Mouse (Mus musculus): Measurements from ENCODE around the gene Fam206a. TPM values are rescaled to one million over a fixed set of nuclear protein-coding genes. Genes with fewer than 3 reads are reported as not detected.

The Fam206a gene
- total RNA-seq, 2 experiments from 2014 or later = 1.1 to 2.3 TPM

- DNase-seq = no peak
- intact Hi-C loops (cut with DNase I) = no loop called here
Measured at GRCm38 (mm10) chr4:56842501-56842900, 40.4 kb downstream of the Fam206a start.

- no peak for DNase-seq
- intact Hi-C loops (cut with DNase I) = no loop called here
Measured at GRCm38 (mm10) chr4:56843963-56844362, 41.8 kb downstream of the Fam206a start.

- no peak for DNase-seq
- intact Hi-C loops (cut with DNase I) = no loop called here
Measured at GRCm38 (mm10) chr4:56844911-56845310, 42.8 kb downstream of the Fam206a start.

- DNase-seq = no peak
- intact Hi-C loops (cut with DNase I) = no loop called here
Measured at GRCm38 (mm10) chr4:56845896-56846533, 43.9 kb downstream of the Fam206a start.

GRCm38 (mm10) chr4:56847400-56847799 is 45.3 kb downstream of the Fam206a start:
- DNase-seq = no peak
- intact Hi-C loops (cut with DNase I) = no loop called here

GRCm38 (mm10) chr4:56848044-56848443 is 45.9 kb downstream of the Fam206a start:
- intact Hi-C loops (cut with DNase I) = no loop called here
- no peak for DNase-seq

- DNase-seq = no peak
Measured at GRCm38 (mm10) chr4:56850724-56851123, 48.6 kb downstream of the Fam206a start.

GRCm38 (mm10) chr4:56855935-56856334 is 53.8 kb downstream of the Fam206a start:
- DNase-seq = no peak
- intact Hi-C loops (cut with DNase I) = no loop called here

More at GRCm38 (mm10) chr4:56850724-56851123, 48.6 kb downstream of the Fam206a start:
- intact Hi-C loops (cut with DNase I) = no loop called here

- no peak for DNase-seq
- intact Hi-C loops (cut with DNase I) = no loop called here
Measured at GRCm38 (mm10) chr4:56856371-56856949, 54.3 kb downstream of the Fam206a start.

GRCm38 (mm10) chr4:56858733-56859132 is 56.6 kb downstream of the Fam206a start:
- no peak for DNase-seq
- intact Hi-C loops (cut with DNase I) = no loop called here

Other genes with a start within 250 kb of the Fam206a start
- gene Gm26657, start 62.3 kb upstream of the Fam206a start, total RNA-seq (2021) = not detected
- not detected for gene Actl7b, start 60.9 kb upstream of the Fam206a start, total RNA-seq (2021)
- not detected for gene Actl7a, start 58.9 kb upstream of the Fam206a start, total RNA-seq (2021)
- gene Elp1, start within 50 bp of the Fam206a start, total RNA-seq (2021) = 10 to 100 TPM; 17.5 to 22.9 TPM
- 1 to 10 TPM; 8.3 to 9.2 TPM for gene Ctnnal1, start 62.8 kb downstream of the Fam206a start, total RNA-seq (2021)
- 10 to 100 TPM; 16.3 to 23.9 TPM for gene Tmem245, start 145.1 kb downstream of the Fam206a start, total RNA-seq (2021)
- not detected for gene Frrs1l, start 188.0 kb downstream of the Fam206a start, total RNA-seq (2021)

Data from gastrocnemius, postnatal 36 days (tissue).